Mouse (Mus musculus): ENCODE measurements around the gene Rabep1.
A peak's percentile ranks its signal among the peaks of the same experiment; 100 is the strongest.
"Not testable (repeated sequence)": the region's sequence is repeated elsewhere in the genome, so short reads cannot be mapped to it uniquely, and the experiment has no call there.

Rabep1 gene

DNA sequence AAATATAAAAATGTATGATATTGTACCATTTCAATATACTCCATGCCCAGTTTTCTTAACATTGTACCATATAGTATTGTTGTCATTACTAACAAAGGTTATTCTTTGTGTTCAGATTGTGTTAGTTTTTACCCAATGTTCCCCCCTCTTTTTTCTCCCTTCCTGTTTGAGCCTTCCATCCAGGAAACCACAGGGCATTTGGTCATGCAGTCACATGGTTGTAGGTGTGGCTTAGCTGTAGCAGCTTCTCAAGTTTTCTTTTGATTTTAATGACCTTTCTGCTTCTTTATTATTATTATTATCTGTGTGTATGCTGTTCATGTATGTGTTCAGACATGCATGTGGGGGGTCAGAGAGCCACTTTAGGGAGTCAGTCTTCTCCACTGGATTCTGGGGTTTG, 47.0 kb downstream of the Rabep1 start:
- no peak for DNase-seq (ENCODE audit: low spot score in 2 of 2)

DNA sequence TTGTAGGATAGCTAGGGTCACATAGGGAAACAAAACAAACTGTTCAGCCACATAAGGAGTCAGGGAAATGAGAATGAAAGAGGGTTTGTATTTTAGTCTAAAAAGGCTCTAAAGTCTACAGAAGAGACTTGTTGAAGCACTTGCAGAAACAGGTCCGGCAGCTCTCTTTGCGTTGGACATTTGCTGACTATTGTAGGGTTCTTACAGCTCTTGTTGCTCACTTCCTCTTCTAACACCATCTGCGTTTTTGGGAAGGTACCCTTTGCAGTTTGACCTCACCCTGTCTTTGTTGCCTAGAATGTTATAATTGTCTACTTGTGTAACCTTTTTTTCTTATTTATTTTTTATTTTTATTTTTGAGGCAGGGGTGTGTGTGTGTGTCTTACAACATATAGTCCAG, 53.1 kb downstream of the Rabep1 start:
- DNase-seq (ENCODE audit: low spot score in 2 of 2), result no peak

DNA sequence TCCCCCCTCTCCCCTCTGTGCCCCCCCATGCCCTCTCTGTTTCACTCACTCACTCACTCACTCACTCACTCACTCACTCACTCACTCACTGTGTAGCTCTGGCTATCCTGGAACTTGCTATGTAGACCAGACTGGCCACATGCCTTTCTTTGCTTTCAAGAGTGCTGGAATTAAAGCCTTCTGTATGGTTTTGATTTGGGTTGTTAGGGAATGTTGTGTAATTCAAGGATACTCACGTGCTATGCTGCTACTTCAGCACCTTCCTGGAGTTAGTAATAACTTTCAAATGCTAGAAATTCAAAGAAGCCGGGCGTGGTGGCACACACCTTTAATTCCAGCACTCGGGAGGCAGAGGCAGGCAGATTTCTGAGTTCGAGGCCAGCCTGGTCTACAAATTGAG, 53.6 kb downstream of the Rabep1 start:
- DNase-seq (ENCODE audit: low spot score in 2 of 2), result not testable (repeated sequence)

DNA sequence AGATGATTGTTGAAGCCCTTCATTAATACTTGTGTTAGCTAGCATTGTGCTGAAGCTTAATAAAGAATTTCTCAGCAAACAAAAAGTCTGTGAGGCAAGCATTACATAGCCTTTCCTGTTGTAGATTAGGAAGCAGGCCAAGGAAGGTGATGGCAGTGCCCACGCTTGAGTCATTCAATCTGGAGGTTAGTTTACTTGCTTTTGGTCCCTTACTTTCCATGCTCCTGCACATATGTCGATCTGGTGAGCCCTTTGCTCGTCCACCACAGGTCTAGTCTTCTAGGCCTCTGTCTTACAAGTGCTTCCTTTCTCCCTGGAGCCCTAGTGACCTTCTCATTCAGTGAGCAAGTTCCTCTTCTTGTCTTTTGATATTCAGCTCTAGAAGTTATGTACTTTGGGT, 62.1 kb downstream of the Rabep1 start:
- no peak for DNase-seq (ENCODE audit: low spot score in 2 of 2)

DNA sequence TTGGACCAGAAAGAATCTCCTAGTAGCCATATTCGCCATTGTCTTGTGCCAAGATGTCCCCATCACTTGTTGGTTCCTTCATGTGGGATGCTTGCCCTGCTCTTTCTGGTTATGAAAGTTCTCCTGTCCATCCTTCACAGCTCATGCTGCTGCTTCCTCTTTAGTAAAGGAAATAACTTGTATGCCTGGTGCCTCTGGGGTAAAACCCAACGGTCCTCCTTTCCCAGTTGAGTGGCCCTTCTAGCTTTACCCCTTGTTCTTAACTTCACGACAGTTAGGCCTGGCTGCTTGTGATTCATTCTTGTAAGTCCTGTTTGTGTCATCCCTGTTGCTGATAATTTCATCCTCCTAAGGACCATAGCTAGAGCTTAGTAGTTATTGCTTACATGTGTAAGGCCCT, 66.7 kb downstream of the Rabep1 start:
- DNase-seq (ENCODE audit: low spot score in 2 of 2), result no peak

DNA sequence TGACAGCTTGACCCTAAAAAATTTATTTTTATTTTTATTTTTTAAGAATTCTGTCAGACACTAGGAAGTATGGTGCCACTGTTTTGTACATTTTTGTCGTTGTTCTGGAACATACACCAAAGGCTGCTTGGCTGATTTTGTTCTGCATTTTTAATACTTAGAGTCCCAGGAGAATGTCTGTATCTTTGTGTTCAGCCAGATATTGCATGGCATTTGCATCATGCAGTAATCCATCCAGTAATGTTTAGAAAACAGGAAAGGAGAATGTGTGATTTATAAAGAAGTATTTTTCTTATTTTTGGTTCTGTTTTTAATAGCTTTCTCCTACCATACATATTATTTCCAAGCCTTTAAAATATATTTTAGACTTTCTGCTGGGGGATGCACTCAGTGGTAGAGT, 67.3 kb downstream of the Rabep1 start:
- DNase-seq (ENCODE audit: low spot score in 2 of 2), result no peak

DNA sequence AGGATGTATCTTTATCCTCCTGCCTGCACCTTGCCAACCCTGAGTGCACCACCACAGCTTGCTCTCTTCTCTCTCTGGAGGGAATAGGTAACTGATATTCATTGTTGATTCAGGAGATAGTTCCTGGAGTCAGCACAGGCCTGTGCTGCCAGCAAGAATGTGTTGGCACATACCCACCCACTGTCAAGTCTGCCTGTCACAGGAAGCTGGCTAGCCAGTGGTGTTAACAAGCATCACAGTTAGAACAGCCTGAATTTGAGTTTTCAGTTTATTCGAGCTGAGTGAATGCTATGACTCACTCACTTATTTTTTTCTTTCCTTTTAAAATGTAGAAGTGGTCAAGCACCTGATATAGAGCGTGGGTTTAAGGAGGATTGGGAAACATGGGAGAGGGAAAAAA, 73.3 kb downstream of the Rabep1 start:
- no peak for DNase-seq (ENCODE audit: low spot score in 2 of 2)

DNA sequence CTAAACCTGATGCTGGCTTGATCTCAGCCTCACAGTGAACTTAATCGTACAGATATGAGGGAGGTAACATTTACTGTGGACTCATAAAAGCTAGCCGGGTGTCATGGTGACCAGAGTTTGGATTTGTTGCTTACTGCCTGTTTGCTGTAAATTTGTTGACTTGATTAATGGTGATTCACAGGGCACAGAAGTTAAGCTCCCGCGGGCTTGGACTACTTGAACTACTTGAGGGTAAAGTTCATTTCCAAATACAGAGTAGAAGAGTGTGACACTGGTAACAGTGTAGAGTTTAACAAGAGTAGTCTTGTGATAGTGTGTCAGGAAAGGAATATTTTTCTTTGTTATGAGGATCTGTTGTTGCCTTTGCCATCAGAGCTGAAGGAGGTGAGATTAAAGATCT, 74.9 kb downstream of the Rabep1 start:
- DNase-seq (ENCODE audit: low spot score in 2 of 2), result no peak

DNA sequence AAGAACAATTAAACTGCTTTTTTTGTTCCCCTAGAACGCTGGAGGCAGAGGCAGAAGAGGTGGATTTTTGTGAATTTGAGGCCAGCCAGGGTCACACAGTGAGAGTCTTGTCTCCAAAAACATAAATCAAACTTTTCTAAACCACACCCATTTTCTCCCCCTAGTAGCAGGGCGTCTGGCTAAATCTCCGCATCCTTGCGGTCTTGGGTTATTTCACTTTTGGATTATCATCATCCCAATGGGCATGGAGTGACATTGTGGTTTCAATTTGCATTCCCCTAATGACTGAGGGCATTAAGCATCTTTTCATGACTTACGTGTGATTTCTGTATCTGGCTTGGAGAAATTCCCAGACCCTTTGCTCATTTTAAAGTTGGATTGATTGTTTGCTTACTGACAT, 86.9 kb downstream of the Rabep1 start:
- DNase-seq (ENCODE audit: low spot score in 2 of 2), result no peak

DNA sequence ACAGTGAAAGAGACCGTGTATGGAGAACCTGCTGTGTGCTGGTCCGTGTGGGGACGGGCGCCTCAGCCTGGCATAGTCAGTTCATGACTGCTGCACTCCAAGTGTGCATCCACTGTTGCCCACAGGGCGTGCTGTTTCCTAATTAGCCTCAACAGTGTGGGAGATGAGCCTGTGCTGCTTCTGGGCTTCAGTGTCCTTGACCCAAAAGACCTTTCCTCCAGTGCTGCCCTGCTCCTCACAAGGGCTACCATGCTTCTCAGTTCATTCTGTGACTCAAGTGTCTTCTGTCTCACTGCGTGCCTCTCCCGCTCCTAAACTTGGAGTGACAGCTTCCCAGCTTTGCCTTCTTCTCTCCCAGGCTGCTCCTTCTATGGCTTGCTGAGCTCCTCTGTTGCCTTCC, 90.7 kb downstream of the Rabep1 start:
- no peak for DNase-seq (ENCODE audit: low spot score in 2 of 2)

DNA sequence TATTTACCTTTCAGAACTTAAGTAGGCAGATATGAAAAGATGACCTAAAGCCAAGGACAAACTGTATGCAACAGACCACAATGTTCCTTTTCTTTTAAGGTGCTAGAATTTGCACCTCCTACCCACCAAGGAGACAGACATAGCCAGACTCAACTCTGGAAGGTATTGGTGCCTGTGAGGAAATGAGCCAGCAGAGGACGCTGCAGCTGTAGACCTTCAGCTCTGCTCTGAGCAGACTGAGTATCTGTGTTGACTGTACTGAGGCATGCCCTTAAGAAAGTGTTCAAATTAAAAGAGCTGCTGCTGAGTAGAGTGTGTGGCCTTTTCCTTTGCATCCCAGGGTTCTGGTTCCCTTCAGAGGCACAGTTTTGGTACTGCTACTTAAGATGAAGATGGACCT, 98.0 kb downstream of the Rabep1 start:
- DNase-seq (ENCODE audit: low spot score in 2 of 2), result no peak

DNA sequence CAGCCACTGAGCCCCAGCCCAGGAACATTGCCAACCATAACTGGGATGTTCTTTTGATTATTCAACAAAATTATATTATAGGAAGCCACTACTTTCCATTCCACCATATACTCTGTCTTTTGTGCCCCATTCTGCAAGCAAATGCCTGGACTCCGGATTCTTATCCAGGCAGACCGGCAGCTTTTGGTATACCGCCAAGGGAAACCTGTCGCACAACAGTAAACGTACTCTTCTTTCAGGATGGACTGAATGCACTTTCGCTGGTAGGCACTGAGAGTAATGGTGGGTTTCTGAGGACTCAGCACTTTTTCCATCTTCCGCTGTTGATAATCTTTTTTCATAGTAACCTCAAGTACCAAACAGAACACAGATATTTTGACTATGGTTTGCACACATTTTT, 99.1 kb downstream of the Rabep1 start:
- DNase-seq (ENCODE audit: low spot score in 2 of 2), result no peak

DNA sequence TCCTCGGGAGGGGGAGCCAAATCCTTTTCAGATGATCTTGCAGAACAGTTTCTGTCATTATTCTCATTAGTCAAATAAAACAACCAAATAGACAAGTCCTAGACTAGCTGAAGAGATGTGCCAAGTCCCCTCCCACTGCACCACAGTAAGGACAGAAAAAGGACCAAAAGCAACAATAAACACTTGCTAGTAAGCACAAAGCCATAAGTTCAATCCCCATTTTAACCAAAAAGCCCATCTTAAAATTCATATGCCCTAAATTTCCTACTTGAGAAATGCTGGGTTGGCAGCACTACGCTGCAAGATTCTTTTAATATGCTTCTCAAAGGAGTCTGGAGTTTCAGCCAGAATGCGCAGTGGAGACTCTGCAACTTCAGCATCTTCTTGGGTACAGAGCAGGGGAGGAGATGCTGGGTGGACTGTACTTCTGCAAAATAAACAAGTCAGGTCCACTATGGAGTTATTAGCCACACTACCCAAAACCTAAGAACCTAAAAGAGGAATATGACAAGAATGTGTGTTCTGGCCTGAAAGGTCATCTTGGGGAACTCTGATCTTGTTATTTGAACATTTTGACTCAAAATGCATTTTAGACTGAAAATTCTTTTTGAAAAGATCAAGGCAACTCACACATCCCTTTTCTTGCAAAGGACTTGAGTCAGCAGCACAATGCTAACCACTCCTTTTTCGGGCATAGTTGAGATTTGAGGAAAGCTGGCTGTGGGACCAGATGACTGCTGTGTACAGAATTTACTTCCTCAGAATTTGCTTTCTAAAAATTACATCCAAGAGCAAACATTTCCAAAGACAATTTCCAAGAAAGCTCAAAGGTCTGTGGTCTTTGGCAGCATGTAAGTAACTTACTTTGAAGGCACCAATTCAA, 100.6 kb downstream of the Rabep1 start:
- no peak for DNase-seq (ENCODE audit: low spot score in 2 of 2)

DNA sequence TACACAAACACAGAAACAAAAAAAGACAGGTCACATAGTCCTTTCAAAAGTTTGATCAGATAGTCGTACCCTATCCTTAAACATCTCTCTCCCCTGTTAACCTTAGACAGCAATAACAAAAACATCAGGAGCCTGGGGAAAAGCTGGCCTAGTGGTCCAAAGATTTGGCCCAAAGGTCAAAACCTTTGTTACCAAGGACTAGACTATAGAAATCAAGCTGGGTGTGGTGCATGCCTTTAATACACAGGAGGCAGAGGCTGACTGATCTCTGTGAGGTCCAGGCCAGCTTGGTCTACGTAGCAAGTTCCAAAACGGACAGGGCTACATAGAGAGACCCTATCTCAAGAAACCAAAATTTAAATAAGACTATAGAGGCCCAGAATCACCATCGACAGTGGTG, 110.1 kb downstream of the Rabep1 start:
- no peak for DNase-seq (ENCODE audit: low spot score in 2 of 2)

DNA sequence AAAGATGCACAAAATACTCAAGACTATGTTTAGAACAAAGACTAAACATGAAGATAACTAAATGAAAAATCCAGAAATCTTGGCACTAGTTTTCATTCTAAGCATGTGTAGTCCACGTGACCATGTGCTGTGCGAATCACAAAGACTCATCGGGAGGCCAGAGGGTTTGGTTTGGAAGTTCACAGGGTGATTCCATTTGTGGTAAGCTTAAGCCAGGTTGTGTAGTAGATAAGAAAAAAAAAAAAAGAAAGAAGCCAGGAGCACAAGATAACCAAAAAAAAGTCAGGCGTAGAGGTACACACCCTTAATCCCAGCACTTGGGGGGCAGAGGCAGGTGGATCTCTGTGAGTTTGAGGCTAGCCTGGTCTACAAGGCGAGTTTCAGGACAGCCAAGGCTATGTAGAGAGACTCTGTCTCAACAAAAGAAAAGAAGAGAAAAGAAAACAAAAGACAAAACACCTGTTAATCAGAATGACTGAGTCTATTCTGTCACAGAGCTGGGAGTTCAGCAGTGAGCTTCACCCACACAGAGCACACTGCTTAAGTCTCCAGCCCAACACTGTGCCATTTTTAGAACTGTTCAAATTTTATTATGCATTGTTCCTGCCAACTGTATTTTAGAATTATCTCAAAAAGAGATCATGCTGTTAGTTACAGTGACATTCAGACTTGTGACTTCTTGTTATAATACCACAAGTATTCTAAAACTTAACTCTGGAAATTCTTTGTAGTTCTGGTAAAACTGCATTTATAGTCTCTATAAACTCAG, 116.4 kb downstream of the Rabep1 start:
- no peak for DNase-seq (ENCODE audit: low spot score in 2 of 2)

DNA sequence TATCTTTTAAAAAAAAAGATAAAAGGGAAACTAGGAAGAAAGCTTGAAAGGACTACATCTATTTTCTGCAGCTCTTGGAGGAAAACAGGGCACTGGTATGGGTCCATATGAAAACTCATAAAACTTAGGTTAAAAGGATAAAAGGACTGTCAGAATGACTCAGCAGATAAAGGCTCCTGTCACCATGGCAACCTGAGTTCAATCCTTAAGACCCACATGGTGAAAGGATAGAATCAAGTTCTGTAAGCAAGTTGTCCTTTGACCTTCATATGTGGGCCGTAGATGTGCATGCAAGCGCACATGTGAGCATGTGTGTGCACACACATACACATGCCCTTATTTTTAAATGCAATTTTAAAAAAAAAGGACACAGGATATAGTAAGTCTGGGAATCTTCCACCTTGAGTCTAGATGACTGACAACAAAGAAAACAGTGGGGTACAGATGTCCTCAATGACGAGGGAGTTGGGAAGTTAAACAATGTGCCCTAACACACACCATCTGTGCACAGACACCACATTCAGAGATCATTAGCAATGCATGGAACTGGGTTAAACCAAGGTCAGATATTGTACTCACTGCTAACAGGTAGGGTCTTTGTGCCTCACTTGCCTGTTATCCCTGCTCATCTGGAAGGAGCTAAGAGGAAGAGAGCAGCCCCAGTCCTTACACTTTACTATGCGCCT, 119.8 kb downstream of the Rabep1 start:
- no peak for DNase-seq (ENCODE audit: low spot score in 2 of 2)

DNA sequence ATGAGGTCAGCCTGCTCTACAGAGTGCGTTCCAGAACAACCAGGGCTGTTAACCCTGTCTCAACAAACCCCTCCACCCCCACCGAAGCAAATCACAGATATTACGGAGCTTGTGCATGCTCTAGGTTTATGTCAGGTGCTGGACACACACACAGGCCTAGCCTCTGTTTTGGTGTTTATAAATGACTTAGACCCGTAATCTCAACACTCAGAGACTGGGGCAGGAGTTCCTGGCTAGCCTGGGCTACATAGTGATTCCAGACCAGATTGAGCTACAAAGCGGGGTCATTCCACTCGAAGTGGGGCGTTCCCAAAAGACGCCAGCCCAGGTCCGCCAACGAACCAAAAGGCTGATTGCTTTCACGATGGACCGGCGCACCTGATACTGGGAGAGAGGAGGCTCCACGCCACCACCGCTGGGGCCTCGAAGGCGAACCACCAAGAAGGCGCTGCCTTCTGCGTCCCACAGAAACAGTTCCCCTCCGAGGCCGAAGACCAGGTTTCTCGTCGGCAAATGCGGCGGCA, 124.8 kb downstream of the Rabep1 start:
- peak in 1 of 2 experiments; percentile 62 for DNase-seq (ENCODE audit: low spot score in 2 of 2)

DNA sequence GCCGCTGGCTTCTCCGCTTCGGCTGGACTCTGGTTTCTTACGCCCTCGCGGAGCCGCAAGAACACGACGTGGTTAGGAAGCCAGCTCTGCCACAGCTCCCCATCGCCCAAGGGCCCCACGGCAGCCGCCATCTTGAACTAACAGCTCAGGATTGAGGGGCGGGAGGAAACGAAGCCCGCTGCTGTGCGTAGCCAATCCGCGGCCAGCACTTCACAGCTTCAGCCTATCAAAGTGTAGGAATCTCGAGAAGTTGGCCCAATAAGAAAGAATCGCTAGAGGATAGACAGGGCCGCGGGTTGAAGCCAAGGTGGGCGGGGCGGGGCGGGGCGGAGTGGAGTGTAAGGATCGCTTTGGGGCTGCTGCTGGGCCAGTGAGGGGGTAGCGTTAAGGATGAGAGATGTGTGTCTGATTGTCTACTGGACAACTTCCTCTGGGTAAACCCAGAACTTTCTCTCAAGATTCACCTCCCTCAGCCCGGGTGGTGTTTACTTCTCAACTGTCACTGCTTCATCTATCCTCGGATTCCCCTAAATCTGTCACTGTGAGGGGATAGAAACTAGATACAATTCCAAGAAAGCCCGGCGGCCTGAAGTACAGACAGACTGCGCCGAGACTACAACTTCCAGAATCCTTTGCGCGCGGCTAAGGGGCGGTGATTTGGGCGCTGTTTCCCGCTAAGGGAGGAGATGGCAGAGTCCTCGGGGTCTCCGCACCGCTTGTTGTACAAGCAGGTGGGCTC, 125.4 kb downstream of the Rabep1 start, which contains the start of the genes Nup88 and Rpain:
TSS of gene Nup88 (minus strand) at position 153 of the 739 bp plus-strand sequence.
TSS of gene Rpain (plus strand) at position 393 of the 739 bp plus-strand sequence.
- peak; percentile 88 to 89 for DNase-seq (ENCODE audit: low spot score in 2 of 2)

DNA sequence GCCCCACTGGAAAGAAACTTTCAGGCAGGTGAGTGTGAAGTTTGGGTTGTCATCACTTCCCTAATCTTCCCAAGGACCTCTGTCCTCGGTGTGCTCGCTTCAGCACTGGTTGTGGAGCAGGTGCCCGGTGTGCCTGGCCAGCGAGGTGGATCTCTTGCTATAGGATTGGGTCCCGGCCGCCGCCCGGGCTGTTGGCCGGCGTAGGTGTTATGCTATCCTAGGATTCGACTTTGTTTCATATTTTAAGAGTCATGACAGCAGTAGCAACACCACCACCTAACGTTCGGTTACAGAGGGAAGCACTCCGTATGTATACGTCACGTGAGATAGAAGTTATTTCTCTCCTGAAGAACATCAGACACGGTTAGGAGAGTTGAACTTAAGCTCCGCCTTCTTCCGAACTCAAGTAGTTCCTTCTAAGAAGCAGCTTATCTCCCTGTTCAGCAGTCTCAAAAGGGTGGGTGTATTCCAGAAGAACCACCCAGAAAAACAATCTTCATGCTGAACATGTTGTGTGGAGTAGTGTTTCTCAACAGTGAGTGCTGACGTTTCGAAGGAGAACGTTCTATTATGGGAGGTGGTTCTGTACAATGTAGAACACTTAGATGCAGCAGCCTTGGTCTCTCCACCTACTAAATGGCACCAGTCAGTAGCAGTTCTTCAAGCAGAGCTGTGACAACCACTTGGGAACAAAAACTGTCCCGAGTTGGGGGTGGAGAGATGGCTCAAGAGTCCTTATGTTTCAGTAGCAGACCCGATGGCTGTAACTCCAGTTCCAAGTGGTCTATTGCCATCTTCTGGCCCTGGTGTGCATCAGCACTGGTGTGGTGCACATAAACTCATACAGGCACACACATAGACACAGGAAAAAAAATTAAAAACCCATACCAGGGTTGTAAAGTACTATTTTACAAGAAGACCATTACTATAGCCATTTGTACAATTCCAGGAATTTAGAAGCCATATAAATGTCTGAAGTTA, 126.3 kb downstream of the Rabep1 start:
- no peak for DNase-seq (ENCODE audit: low spot score in 2 of 2)

DNA sequence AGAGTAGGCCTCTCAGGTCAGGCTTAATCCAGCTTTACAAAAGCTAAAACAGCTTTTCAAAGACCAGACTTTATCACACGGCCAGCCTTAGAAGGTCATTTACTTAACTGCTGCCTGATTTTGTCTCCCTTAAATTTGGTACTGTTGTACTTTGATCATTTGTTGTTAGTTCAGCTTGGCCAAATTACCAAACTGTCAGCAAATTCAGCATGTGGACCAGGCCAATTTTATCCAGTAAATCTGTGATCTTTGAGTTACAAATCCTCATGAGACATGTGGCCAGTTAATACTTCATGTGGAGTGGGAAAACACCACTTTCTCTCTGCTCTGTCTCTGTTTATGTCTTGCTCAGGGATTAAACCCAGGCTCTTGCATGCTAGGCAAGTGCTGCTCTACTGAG, 128.0 kb downstream of the Rabep1 start:
- no peak for DNase-seq (ENCODE audit: low spot score in 2 of 2)
